Mouse (Mus musculus): ENCODE measurements at regions not wholly inside any gene's neighbourhood (a gene's known extent, or its start where the extent isn't known, plus 50 kb on each side); places are given as distances from the start of the nearest gene placed in this dataset.

GRCm38 (mm10) chr10:99376430-99376829 is 113.4 kb downstream of the Dusp6 start:
- no peaks in the 10 kb centered on the region for H3K4me1 ChIP-seq (replicated peaks)
- WGBS, result 69% methylated on average over 8 of the region's 8 CpGs
- no peaks in the 10 kb centered on the region for H3K27me3 ChIP-seq
- no peaks in the 10 kb centered on the region for H3K36me3 ChIP-seq
- H3K9ac ChIP-seq, result no peak overlapping the region
- H3K4me2 ChIP-seq, result no peak overlapping the region
- H3K27ac ChIP-seq (replicated peaks), result no peak overlapping the region
- no peak for ATAC-seq (ENCODE audit: low FRiP score, low read depth)
- no peak overlapping the region for H3K4me3 ChIP-seq
- H3K9me3 ChIP-seq, result no peaks in the 10 kb centered on the region

DNA sequence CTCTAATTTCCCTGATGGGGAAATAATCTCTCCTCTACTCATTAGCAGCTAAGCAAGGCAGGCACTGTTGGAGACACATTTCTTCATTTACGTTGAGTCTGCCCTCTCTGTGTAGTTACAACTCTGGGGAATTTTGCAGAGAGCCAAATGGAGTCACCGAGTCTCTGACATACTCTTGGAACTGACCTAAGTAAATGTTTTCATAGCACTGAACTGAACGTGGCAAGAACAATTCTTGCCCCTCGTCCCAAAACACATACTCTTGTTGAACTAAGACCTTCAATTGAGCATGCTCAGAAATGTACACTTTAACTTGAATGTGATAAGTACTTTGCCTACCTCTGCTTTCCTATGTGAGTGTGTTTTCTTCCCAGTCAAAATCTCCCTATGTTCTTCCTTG is 114.5 kb downstream of the Dusp6 start:
- Histone ChIP-seq H3K4me1 (replicated peaks) (no peaks in the 10 kb centered on the region), H3K4me2 (no peak overlapping the region), H3K9me3 (no peaks in the 10 kb centered on the region), H3K4me3 (no peak overlapping the region), H3K27ac (replicated peaks) (no peak overlapping the region), H3K27me3 (no peaks in the 10 kb centered on the region), H3K36me3 (no peaks in the 10 kb centered on the region), H3K9ac (no peak overlapping the region)
- 85% methylated on average over 4 of the region's 4 CpGs for WGBS
- no peak for ATAC-seq (ENCODE audit: low FRiP score, low read depth)

- no peaks in the 10 kb centered on the region for H3K4me1 ChIP-seq (replicated peaks)
- no peak for ATAC-seq (ENCODE audit: low FRiP score, low read depth)
- no peak overlapping the region for H3K27ac ChIP-seq (replicated peaks)
- H3K36me3 ChIP-seq, result no peaks in the 10 kb centered on the region
- H3K9me3 ChIP-seq, result no peaks in the 10 kb centered on the region
- H3K9ac ChIP-seq, result no peak overlapping the region
- no peaks in the 10 kb centered on the region for H3K27me3 ChIP-seq
- 50% methylated on average over 1 of the region's 1 CpGs for WGBS
- no peak overlapping the region for H3K4me3 ChIP-seq
- no peak overlapping the region for H3K4me2 ChIP-seq
Observed at GRCm38 (mm10) chr10:99379156-99379555, 116.1 kb downstream of the Dusp6 start.

DNA sequence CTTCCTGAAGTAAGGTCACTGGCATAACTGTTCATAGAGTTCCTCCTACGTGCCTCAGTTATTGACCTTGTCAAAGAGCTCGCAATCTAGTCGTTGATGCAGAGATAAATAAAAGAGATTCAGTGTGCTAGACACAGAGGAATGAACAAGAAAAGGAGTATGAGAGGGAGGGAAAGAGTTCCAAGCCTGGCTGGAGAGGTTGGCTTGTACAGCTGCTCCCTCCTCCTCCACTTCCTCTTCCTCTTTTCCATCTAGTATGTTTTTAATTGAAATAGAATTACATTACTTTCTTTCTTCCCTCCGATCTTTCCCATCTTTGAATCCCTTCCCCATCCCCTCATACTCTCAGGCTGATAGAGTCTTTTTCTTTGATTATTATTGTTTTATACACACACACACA is 117.1 kb downstream of the Dusp6 start:
- no peak for ATAC-seq (ENCODE audit: low FRiP score, low read depth)
- H3K9me3 ChIP-seq, result no peaks in the 10 kb centered on the region
- 90% methylated on average over 4 of the region's 4 CpGs for WGBS
- H3K4me3 ChIP-seq, result no peak overlapping the region
- H3K4me1 ChIP-seq (replicated peaks), result no peaks in the 10 kb centered on the region
- H3K4me2 ChIP-seq, result no peak overlapping the region
- no peak overlapping the region for H3K27ac ChIP-seq (replicated peaks)
- no peaks in the 10 kb centered on the region for H3K27me3 ChIP-seq
- no peak overlapping the region for H3K9ac ChIP-seq
- H3K36me3 ChIP-seq, result no peaks in the 10 kb centered on the region

GRCm38 (mm10) chr10:99383028-99383427 is 120.0 kb downstream of the Dusp6 start:
- Histone ChIP-seq H3K4me2 (no peak overlapping the region), H3K4me1 (replicated peaks) (no peaks in the 10 kb centered on the region), H3K4me3 (no peak overlapping the region), H3K36me3 (no peaks in the 10 kb centered on the region), H3K27ac (replicated peaks) (no peak overlapping the region), H3K9me3 (no peaks in the 10 kb centered on the region), H3K27me3 (no peaks in the 10 kb centered on the region), H3K9ac (no peak overlapping the region)
- no peak for ATAC-seq (ENCODE audit: low FRiP score, low read depth)
- WGBS, result 58% methylated on average over 4 of the region's 4 CpGs

GRCm38 (mm10) chr10:99384366-99384765 is 121.3 kb downstream of the Dusp6 start:
- Histone ChIP-seq H3K4me2 (no peak overlapping the region), H3K4me1 (replicated peaks) (no peaks in the 10 kb centered on the region), H3K9ac (no peak overlapping the region), H3K27ac (replicated peaks) (no peak overlapping the region), H3K36me3 (no peaks in the 10 kb centered on the region), H3K27me3 (no peaks in the 10 kb centered on the region), H3K4me3 (no peak overlapping the region), H3K9me3 (no peaks in the 10 kb centered on the region)
- no peak for ATAC-seq (ENCODE audit: low FRiP score, low read depth)
- 90% methylated on average over 6 of the region's 6 CpGs for WGBS

- no peak overlapping the region for H3K4me2 ChIP-seq
- no peak overlapping the region for H3K27ac ChIP-seq (replicated peaks)
- no peaks in the 10 kb centered on the region for H3K36me3 ChIP-seq
- no peak overlapping the region for H3K9ac ChIP-seq
- no peaks in the 10 kb centered on the region for H3K9me3 ChIP-seq
- 96% methylated on average over 3 of the region's 4 CpGs for WGBS
- no peaks in the 10 kb centered on the region for H3K4me1 ChIP-seq (replicated peaks)
- ATAC-seq (ENCODE audit: low FRiP score, low read depth), result no peak
- H3K4me3 ChIP-seq, result no peak overlapping the region
- no peaks in the 10 kb centered on the region for H3K27me3 ChIP-seq
Observed at GRCm38 (mm10) chr10:99384851-99385250, 121.8 kb downstream of the Dusp6 start.

DNA sequence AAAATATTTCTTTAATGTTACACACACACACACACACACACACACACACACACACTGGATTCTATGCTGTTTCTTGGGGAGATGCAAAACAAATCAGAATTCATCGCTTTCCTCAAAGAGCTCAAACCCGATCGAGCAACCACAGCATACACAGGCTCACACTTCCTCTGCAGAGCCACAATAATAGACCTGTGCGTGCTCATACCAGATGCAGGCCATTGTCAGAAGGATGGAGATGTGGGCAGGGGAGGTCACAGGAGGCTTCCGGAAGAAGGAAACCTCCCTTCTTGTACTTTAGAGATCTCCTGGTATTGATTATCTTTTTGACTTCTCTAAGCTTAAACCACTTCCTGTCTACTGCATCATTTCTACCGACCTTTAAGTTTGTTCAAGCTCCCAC is 122.8 kb downstream of the Dusp6 start:
- Histone ChIP-seq H3K27ac (replicated peaks) (no peak overlapping the region), H3K4me1 (replicated peaks) (no peaks in the 10 kb centered on the region), H3K9ac (no peak overlapping the region), H3K4me2 (no peak overlapping the region), H3K36me3 (no peaks in the 10 kb centered on the region), H3K27me3 (no peaks in the 10 kb centered on the region), H3K4me3 (no peak overlapping the region), H3K9me3 (no peaks in the 10 kb centered on the region)
- 79% methylated on average over 6 of the region's 6 CpGs for WGBS
- no peak for ATAC-seq (ENCODE audit: low FRiP score, low read depth)

GRCm38 (mm10) chr10:99388526-99388925 is 125.5 kb downstream of the Dusp6 start:
- ATAC-seq (ENCODE audit: low FRiP score, low read depth), result no peak
- Histone ChIP-seq H3K9me3 (no peaks in the 10 kb centered on the region), H3K27ac (replicated peaks) (no peak overlapping the region), H3K4me3 (no peak overlapping the region), H3K36me3 (no peaks in the 10 kb centered on the region), H3K27me3 (no peaks in the 10 kb centered on the region), H3K9ac (no peak overlapping the region), H3K4me2 (no peak overlapping the region), H3K4me1 (replicated peaks) (no peaks in the 10 kb centered on the region)
- 93% methylated on average over 7 of the region's 7 CpGs for WGBS

DNA sequence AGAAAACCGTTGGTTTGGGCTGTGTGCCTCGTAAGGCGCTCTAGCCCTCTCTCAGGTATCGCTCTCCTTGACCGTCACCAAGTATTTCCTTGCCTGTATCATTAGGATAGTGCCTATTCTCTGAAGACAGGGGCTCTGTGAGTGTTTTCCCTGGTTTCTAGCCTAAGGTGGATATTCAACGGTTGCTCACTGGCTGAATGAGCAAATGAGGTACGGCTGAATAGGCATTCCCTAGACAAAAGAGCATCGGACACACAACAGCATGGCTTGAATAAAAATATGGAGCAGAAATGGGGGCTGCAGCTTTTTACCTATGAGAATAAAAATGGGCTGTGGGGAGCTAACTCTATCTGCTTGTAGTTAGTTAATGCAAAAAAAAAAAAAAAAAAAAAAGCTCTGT is 126.0 kb downstream of the Dusp6 start:
- no peaks in the 10 kb centered on the region for H3K4me1 ChIP-seq (replicated peaks)
- ATAC-seq (ENCODE audit: low FRiP score, low read depth), result no peak
- 69% methylated on average over 8 of the region's 8 CpGs for WGBS
- no peaks in the 10 kb centered on the region for H3K9me3 ChIP-seq
- H3K27ac ChIP-seq (replicated peaks), result no peak overlapping the region
- no peak overlapping the region for H3K9ac ChIP-seq
- no peak overlapping the region for H3K4me2 ChIP-seq
- H3K4me3 ChIP-seq, result no peak overlapping the region
- H3K27me3 ChIP-seq, result no peaks in the 10 kb centered on the region
- no peaks in the 10 kb centered on the region for H3K36me3 ChIP-seq

GRCm38 (mm10) chr10:99390609-99391183 is 127.7 kb downstream of the Dusp6 start:
- Histone ChIP-seq H3K4me2 (no peak overlapping the region), H3K36me3 (no peaks in the 10 kb centered on the region), H3K27ac (replicated peaks) (no peak overlapping the region), H3K27me3 (no peaks in the 10 kb centered on the region), H3K9me3 (no peaks in the 10 kb centered on the region), H3K4me3 (no peak overlapping the region), H3K9ac (no peak overlapping the region), H3K4me1 (replicated peaks) (no peaks in the 10 kb centered on the region)
- 71% methylated on average over 7 of the region's 7 CpGs for WGBS
- no peak for ATAC-seq (ENCODE audit: low FRiP score, low read depth)

- no peaks in the 10 kb centered on the region for H3K9me3 ChIP-seq
- WGBS, result 93% methylated on average over 6 of the region's 6 CpGs
- no peaks in the 10 kb centered on the region for H3K27me3 ChIP-seq
- H3K36me3 ChIP-seq, result no peaks in the 10 kb centered on the region
- H3K4me1 ChIP-seq (replicated peaks), result no peaks in the 10 kb centered on the region
- no peak for ATAC-seq (ENCODE audit: low FRiP score, low read depth)
- no peak overlapping the region for H3K27ac ChIP-seq (replicated peaks)
- no peak overlapping the region for H3K4me2 ChIP-seq
- no peak overlapping the region for H3K4me3 ChIP-seq
- H3K9ac ChIP-seq, result no peak overlapping the region
Observed at GRCm38 (mm10) chr10:99391725-99392124, 128.7 kb downstream of the Dusp6 start.

DNA sequence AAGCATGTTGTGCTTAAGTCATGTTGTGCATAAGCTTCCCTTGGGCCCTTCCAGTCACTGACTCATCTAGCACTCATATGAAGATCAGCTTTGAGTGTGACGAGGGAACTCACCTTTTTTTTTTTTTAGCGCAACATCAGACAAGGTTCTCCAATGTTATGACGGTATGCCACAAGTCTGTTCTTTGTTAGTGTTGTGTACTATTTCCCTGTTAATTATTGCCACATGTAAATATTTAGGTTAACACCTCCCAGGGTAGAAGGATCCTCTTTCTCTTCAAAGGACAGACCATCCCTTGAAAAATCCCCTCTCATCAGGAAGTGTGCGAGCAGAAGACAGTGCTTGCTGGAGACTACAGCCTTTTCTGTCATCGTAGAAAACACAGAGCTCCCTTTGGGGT is 129.9 kb downstream of the Dusp6 start:
- H3K9ac ChIP-seq, result no peak overlapping the region
- no peak overlapping the region for H3K4me2 ChIP-seq
- no peaks in the 10 kb centered on the region for H3K36me3 ChIP-seq
- no peak overlapping the region for H3K27ac ChIP-seq (replicated peaks)
- 86% methylated on average over 5 of the region's 5 CpGs for WGBS
- no peaks in the 10 kb centered on the region for H3K4me1 ChIP-seq (replicated peaks)
- no peaks in the 10 kb centered on the region for H3K9me3 ChIP-seq
- ATAC-seq (ENCODE audit: low FRiP score, low read depth), result no peak
- H3K4me3 ChIP-seq, result no peak overlapping the region
- no peaks in the 10 kb centered on the region for H3K27me3 ChIP-seq

Measured in hindbrain, embryonic 15.5 days (tissue).